Mouse (Mus musculus) right cerebral cortex, postnatal 10 days (tissue): ENCODE results near the gene Smtnl1.

Experiments used
- DNase-seq, 2 experiments: peaks; one replicate each; pipeline ENCODE4 v3.0.0; 2021; ENCODE audit warnings: low spot score in 2 of 2

Smtnl1 gene

GRCm38 (mm10) chr2:84797833-84798492 is 24.5 kb downstream of the Smtnl1 start:
- DNase-seq: peak; percentile 89 to 90

GRCm38 (mm10) chr2:84793871-84794270 is 28.6 kb downstream of the Smtnl1 start:
- no peak for DNase-seq

- DNase-seq: no peak
These were observed 29.3 kb downstream of the Smtnl1 start for GRCm38 (mm10) chr2:84793154-84793553.

- DNase-seq: no peak
These were observed 29.9 kb downstream of the Smtnl1 start for GRCm38 (mm10) chr2:84792516-84792915.

- DNase-seq: no peak
These were observed 32.0 kb downstream of the Smtnl1 start for GRCm38 (mm10) chr2:84790418-84790817.

- no peak for DNase-seq
These were observed 34.1 kb downstream of the Smtnl1 start for GRCm38 (mm10) chr2:84788316-84788715.

GRCm38 (mm10) chr2:84783840-84784566 is 38.4 kb downstream of the Smtnl1 start:
- DNase-seq: no peak

GRCm38 (mm10) chr2:84783315-84783714 is 39.1 kb downstream of the Smtnl1 start:
- DNase-seq: no peak

GRCm38 (mm10) chr2:84779210-84779609 is 43.2 kb downstream of the Smtnl1 start:
- no peak for DNase-seq

- DNase-seq: no peak
These were observed 44.7 kb downstream of the Smtnl1 start for GRCm38 (mm10) chr2:84777706-84778105.

GRCm38 (mm10) chr2:84775665-84776064 is 46.8 kb downstream of the Smtnl1 start:
- no peak for DNase-seq

- DNase-seq: no peak
These were observed 47.2 kb downstream of the Smtnl1 start, which contains the start of gene Serping1 for GRCm38 (mm10) chr2:84775241-84775640. TSS of gene Serping1 (minus strand) at chr2:84775444.

GRCm38 (mm10) chr2:84774751-84775150 is 47.7 kb downstream of the Smtnl1 start:
- peak in 1 of 2 experiments; percentile 29 for DNase-seq

- no peak for DNase-seq
These were observed 49.3 kb downstream of the Smtnl1 start for GRCm38 (mm10) chr2:84773195-84773594.

- DNase-seq: no peak
These were observed 50.0 kb downstream of the Smtnl1 start for GRCm38 (mm10) chr2:84772454-84772853.

- DNase-seq: no peak
These were observed 52.0 kb downstream of the Smtnl1 start for GRCm38 (mm10) chr2:84770501-84770900.

GRCm38 (mm10) chr2:84762818-84763217 is 59.6 kb downstream of the Smtnl1 start:
- no peak for DNase-seq

GRCm38 (mm10) chr2:84762295-84762694 is 60.2 kb downstream of the Smtnl1 start:
- no peak for DNase-seq

- no peak for DNase-seq
These were observed 60.6 kb downstream of the Smtnl1 start for GRCm38 (mm10) chr2:84761840-84762239.

GRCm38 (mm10) chr2:84761309-84761708 is 61.1 kb downstream of the Smtnl1 start:
- no peak for DNase-seq
